In the genomic region with DNA sequence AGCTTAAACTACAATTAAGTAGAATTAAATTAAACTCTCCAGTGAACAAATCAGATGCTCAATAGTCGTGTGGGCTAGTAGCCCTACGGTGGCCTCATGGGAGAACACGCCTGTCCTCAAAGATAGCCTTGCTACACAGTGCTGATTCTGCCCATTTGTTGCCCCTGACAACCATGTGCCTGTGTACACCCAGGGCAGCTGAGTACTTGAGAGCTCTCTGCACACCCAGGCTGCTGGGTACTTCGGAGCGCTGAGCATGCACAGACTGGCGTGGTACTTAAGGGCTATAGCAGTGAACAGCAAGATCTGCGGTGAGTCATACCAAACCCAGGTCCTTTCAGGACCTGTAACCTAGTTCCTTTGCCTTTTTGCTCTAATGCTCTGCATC, we compare ENCODE assay signal across 12 mouse cellular contexts.
DNase-seq lines count a peak whose midpoint lies in the region; ATAC-seq lines count a peak whose summit lies in the region.
"Had no signal": no experiment of that assay in that cellular context is flagged by ENCODE, and none has a peak within 500 bp of the region (broad histone marks: within the 10 kb centered on the region; RNA-seq: fewer than 3 reads in every experiment).

No protein-coding gene starts in this region.

- no peaks in the 10 kb centered on the region for H3K27me3 ChIP-seq in heart, embryonic 14.5 days (ENCODE audit: control insufficient read depth, insufficient read depth, low read length)
- no peaks in the 10 kb centered on the region for H3K27me3 ChIP-seq in hindbrain, embryonic 13.5 days
- no peaks in the 10 kb centered on the region for H3K27me3 ChIP-seq in limb, embryonic 12.5 days
- peaks cover 20% of the 10 kb centered on the region for H3K27me3 ChIP-seq in neural tube, embryonic 13.5 days
- H3K27me3 ChIP-seq in forebrain, embryonic 16.5 days (replicated peaks; ENCODE audit: control insufficient read depth, insufficient read depth, low read length), result no peaks in the 10 kb centered on the region
- H3K27me3 ChIP-seq: heart, embryonic 15.5 days had no signal

- H3K4me1 ChIP-seq in heart, embryonic 14.5 days (ENCODE audit: control insufficient read depth in 2 of 2, insufficient read depth in 2 of 2, low read length in 2 of 2), result peaks cover 8% of the 10 kb centered on the region in 2 experiments; a peak in 3 of 4 replicates
- H3K4me1 ChIP-seq in hindbrain, embryonic 13.5 days (replicated peaks), result peaks cover 8% of the 10 kb centered on the region; the same call in 1 of the 2 replicates
- H3K4me1 ChIP-seq in limb, embryonic 12.5 days (replicated peaks), result peaks cover 19% of the 10 kb centered on the region
- peaks cover 7% of the 10 kb centered on the region for H3K4me1 ChIP-seq in neural tube, embryonic 13.5 days (replicated peaks)
- H3K4me1 ChIP-seq in forebrain, embryonic 16.5 days (replicated peaks; ENCODE audit: control insufficient read depth, insufficient read depth, low read length), result no peaks in the 10 kb centered on the region
- H3K4me1 ChIP-seq: megakaryocyte, embryonic 14.5 days had no signal

- 45% methylated on average over 7 of the region's 7 CpGs for whole genome bisulfite sequencing in heart, embryonic 14.5 days
- 62% methylated on average over 7 of the region's 7 CpGs for WGBS in hindbrain, embryonic 13.5 days
- 73% methylated on average over 7 of the region's 7 CpGs for WGBS in limb, embryonic 12.5 days
- 52% methylated on average over 7 of the region's 7 CpGs for WGBS in neural tube, embryonic 13.5 days
- WGBS in forebrain, embryonic 16.5 days, result 83% methylated on average over 7 of the region's 7 CpGs

- no peak overlapping the region for H3K4me2 ChIP-seq in heart, embryonic 14.5 days (ENCODE audit: low read length)
- H3K4me2 ChIP-seq in hindbrain, embryonic 13.5 days, result no peak overlapping the region
- H3K4me2 ChIP-seq in limb, embryonic 12.5 days, result no peak overlapping the region
- no peak overlapping the region for H3K4me2 ChIP-seq in neural tube, embryonic 13.5 days
- no peak overlapping the region for H3K4me2 ChIP-seq in forebrain, embryonic 16.5 days (ENCODE audit: low read length)
- H3K4me2 ChIP-seq: heart, embryonic 15.5 days had no signal

- no peak overlapping the region for H3K9ac ChIP-seq in heart, embryonic 14.5 days (ENCODE audit: low read length)
- H3K9ac ChIP-seq in hindbrain, embryonic 13.5 days, result no peak overlapping the region
- no peak overlapping the region for H3K9ac ChIP-seq in limb, embryonic 12.5 days (replicated peaks)
- H3K9ac ChIP-seq in neural tube, embryonic 13.5 days, result no peak overlapping the region
- H3K9ac ChIP-seq in forebrain, embryonic 16.5 days (replicated peaks; ENCODE audit: low read depth, low read length), result no peak overlapping the region
- H3K9ac ChIP-seq: heart, embryonic 15.5 days had no signal

- ATAC-seq in heart, embryonic 14.5 days (ENCODE audit: insufficient number of reproducible peaks, insufficient read depth, low FRiP score, low read depth), result 0 out of 2 replicates have a peak, but pooled peaks have one; percentile 50
- ATAC-seq in hindbrain, embryonic 13.5 days (ENCODE audit: low FRiP score), result peak; percentile 88
- peak; percentile 52; the same call in 1 of the 2 replicates for ATAC-seq in limb, embryonic 12.5 days (ENCODE audit: insufficient number of reproducible peaks, insufficient read depth, low FRiP score, low TSS enrichment, low read depth)
- peak; percentile 94 for ATAC-seq in neural tube, embryonic 13.5 days (ENCODE audit: low read depth)
- no peak for ATAC-seq in forebrain, embryonic 16.5 days

- H3K36me3 ChIP-seq in heart, embryonic 14.5 days (ENCODE audit: control insufficient read depth, insufficient read depth, low read length), result no peaks in the 10 kb centered on the region
- H3K36me3 ChIP-seq in hindbrain, embryonic 13.5 days, result no peaks in the 10 kb centered on the region
- no peaks in the 10 kb centered on the region for H3K36me3 ChIP-seq in limb, embryonic 12.5 days
- H3K36me3 ChIP-seq in neural tube, embryonic 13.5 days, result no peaks in the 10 kb centered on the region
- no peaks in the 10 kb centered on the region for H3K36me3 ChIP-seq in forebrain, embryonic 16.5 days (ENCODE audit: control insufficient read depth, insufficient read depth)
- H3K36me3 ChIP-seq: heart, embryonic 15.5 days had no signal

- no peak overlapping the region for H3K4me3 ChIP-seq in heart, embryonic 14.5 days (ENCODE audit: control insufficient read depth in 1 of 2, insufficient read depth in 1 of 2, low read depth in 1 of 2, low read length in 2 of 2)
- H3K4me3 ChIP-seq in hindbrain, embryonic 13.5 days, result no peak overlapping the region
- H3K4me3 ChIP-seq in limb, embryonic 12.5 days (replicated peaks), result no peak overlapping the region
- H3K4me3 ChIP-seq in neural tube, embryonic 13.5 days, result no peak overlapping the region
- H3K4me3 ChIP-seq in forebrain, embryonic 16.5 days (replicated peaks; ENCODE audit: low read length), result no peak overlapping the region
- H3K4me3 ChIP-seq: heart, embryonic 15.5 days; megakaryocyte, embryonic 14.5 days had no signal

- no peak for DNase-seq in heart, adult 8-10 months (ENCODE audit: low spot score)
- no peak for DNase-seq in natural killer cell, adult 2 months (ENCODE audit: low spot score in 2 of 2)
- DNase-seq in gastrocnemius, adult 8-10 months (ENCODE audit: low spot score in 2 of 2), result no peak
- DNase-seq: cerebellum, adult 8-10 months; right cerebral cortex, postnatal 14 days had no signal

- H3K27ac ChIP-seq in heart, embryonic 14.5 days (replicated peaks in 1 of 2; ENCODE audit: control insufficient read depth in 1 of 2, insufficient read depth in 1 of 2, low read depth in 2 of 2, low read length in 2 of 2), result no peak overlapping the region
- no peak overlapping the region for H3K27ac ChIP-seq in hindbrain, embryonic 13.5 days
- no peak overlapping the region for H3K27ac ChIP-seq in limb, embryonic 12.5 days
- no peak overlapping the region for H3K27ac ChIP-seq in neural tube, embryonic 13.5 days (replicated peaks)
- no peak overlapping the region for H3K27ac ChIP-seq in forebrain, embryonic 16.5 days (ENCODE audit: low read length)
- H3K27ac ChIP-seq: heart, embryonic 15.5 days had no signal

- H3K9me3 ChIP-seq in heart, embryonic 14.5 days (ENCODE audit: control insufficient read depth, low read length), result no peaks in the 10 kb centered on the region
- no peaks in the 10 kb centered on the region for H3K9me3 ChIP-seq in hindbrain, embryonic 13.5 days
- H3K9me3 ChIP-seq in limb, embryonic 12.5 days, result no peaks in the 10 kb centered on the region
- H3K9me3 ChIP-seq in neural tube, embryonic 13.5 days, result no peaks in the 10 kb centered on the region
- H3K9me3 ChIP-seq in forebrain, embryonic 16.5 days (ENCODE audit: control insufficient read depth, low read length), result no peaks in the 10 kb centered on the region
- H3K9me3 ChIP-seq: heart, embryonic 15.5 days had no signal
